Mouse (Mus musculus) frontal cortex, postnatal 14 days (tissue): ENCODE results near the gene Mdm4.
A peak's percentile ranks its signal among the peaks of the same experiment; 100 is the strongest.

Experiments used
- DNase-seq, 2 experiments: peaks; one replicate each; pipeline ENCODE4 v3.0.0; 2022; ENCODE audit warnings: low spot score in 2 of 2

The Mdm4 gene

GRCm38 (mm10) chr1:133030461-133030860, at the start of gene Mdm4:
TSS of gene Mdm4 (minus strand) at chr1:133030561.
- DNase-seq: no peak

GRCm38 (mm10) chr1:133080079-133080561, 49.8 kb upstream of the Mdm4 start:
- DNase-seq: no peak

GRCm38 (mm10) chr1:133079509-133079908, 49.1 kb upstream of the Mdm4 start:
- DNase-seq: no peak

GRCm38 (mm10) chr1:133078338-133078727, 48.0 kb upstream of the Mdm4 start:
- no peak for DNase-seq

- DNase-seq: no peak
Observed at GRCm38 (mm10) chr1:133077606-133078337, 47.4 kb upstream of the Mdm4 start.

- DNase-seq: no peak
Observed at GRCm38 (mm10) chr1:133076681-133077514, 46.5 kb upstream of the Mdm4 start.

GRCm38 (mm10) chr1:133075651-133076400, 45.5 kb upstream of the Mdm4 start:
- no peak for DNase-seq

GRCm38 (mm10) chr1:133074541-133074940, 44.2 kb upstream of the Mdm4 start:
- DNase-seq: no peak

GRCm38 (mm10) chr1:133073327-133073856, 43.0 kb upstream of the Mdm4 start:
- DNase-seq: no peak

- DNase-seq: peak in 1 of 2 experiments; percentile 47
Observed at GRCm38 (mm10) chr1:133071666-133072381, 41.5 kb upstream of the Mdm4 start.

GRCm38 (mm10) chr1:133070157-133070556, 39.8 kb upstream of the Mdm4 start:
- no peak for DNase-seq

GRCm38 (mm10) chr1:133069275-133070120, 39.1 kb upstream of the Mdm4 start:
- no peak for DNase-seq

- no peak for DNase-seq
Observed at GRCm38 (mm10) chr1:133068669-133069274, 38.4 kb upstream of the Mdm4 start.

GRCm38 (mm10) chr1:133068268-133068667, 37.9 kb upstream of the Mdm4 start:
- DNase-seq: no peak

GRCm38 (mm10) chr1:133063164-133063563, 32.8 kb upstream of the Mdm4 start:
- DNase-seq: no peak

GRCm38 (mm10) chr1:133060681-133061080, 30.3 kb upstream of the Mdm4 start:
- DNase-seq: no peak

- DNase-seq: no peak
Observed at GRCm38 (mm10) chr1:133059592-133059991, 29.2 kb upstream of the Mdm4 start.

GRCm38 (mm10) chr1:133057345-133058034, 27.1 kb upstream of the Mdm4 start:
- no peak for DNase-seq

GRCm38 (mm10) chr1:133054326-133054725, 24.0 kb upstream of the Mdm4 start:
- no peak for DNase-seq
